Mouse (Mus musculus) liver, adult 2 months (tissue): ENCODE measurements around the gene Shox2. TPM values are rescaled to one million over a fixed set of nuclear protein-coding genes. Genes with fewer than 3 reads are reported as not detected.

ENCODE experiments used
- DNase-seq: peaks from one replicate; pipeline ENCODE4 v3.0.0-alpha.2; 2011; ENCODE audit warnings: low read depth, low spot score; ENCODE audit errors: extremely low read depth
- H3K27ac ChIP-seq: fragments of 200-500 bp; replicated peaks from 2 replicates; pipeline ENCODE4 v1.5.1; 2012; ENCODE audit warnings: low read depth, mild to moderate bottlenecking, control low read depth, inconsistent platforms, low read length; ENCODE audit not compliant: insufficient read depth
- H3K27me3 ChIP-seq: fragments of 200-500 bp; 2 replicates; pipeline ENCODE4 v1.6.1; 2012; ENCODE audit warnings: mild to moderate bottlenecking, moderate library complexity, low read length, inconsistent platforms; ENCODE audit not compliant: control insufficient read depth, insufficient read depth
- H3K36me3 ChIP-seq: fragments of 200-500 bp; 2 replicates; pipeline ENCODE4 v1.6.1; 2012; ENCODE audit warnings: low read length, inconsistent platforms; ENCODE audit not compliant: control insufficient read depth, insufficient read depth
- H3K4me1 ChIP-seq: fragments of 200-500 bp; 2 replicates; pipeline ENCODE4 v1.6.1; 2011; ENCODE audit warnings: low read length; ENCODE audit not compliant: control insufficient read depth, insufficient read depth
- H3K4me3 ChIP-seq: fragments of 200-500 bp; 2 replicates; pipeline ENCODE4 v1.5.1; 2011; ENCODE audit warnings: low read depth, mild to moderate bottlenecking, control low read depth, low read length, moderate library complexity; ENCODE audit not compliant: insufficient read depth
- H3K79me2 ChIP-seq: fragments of 200-500 bp; 2 replicates; pipeline ENCODE4 v1.6.1; 2012; ENCODE audit warnings: inconsistent platforms, mild to moderate bottlenecking, low read length, moderate library complexity; ENCODE audit not compliant: control insufficient read depth, insufficient read depth
- H3K9ac ChIP-seq: fragments of 200-500 bp; 2 replicates; pipeline ENCODE4 v1.6.1; 2012; ENCODE audit warnings: low read depth, mild to moderate bottlenecking, control low read depth, inconsistent platforms, low read length
- CTCF ChIP-seq: fragments of 200-500 bp; IDR thresholded peaks from 2 replicates; pipeline ENCODE4 v1.5.1; 2011; ENCODE audit warnings: low read depth, low read length, control low read depth
- POLR2A ChIP-seq: fragments of 200-500 bp; IDR thresholded peaks from 2 replicates; pipeline ENCODE4 v1.6.1; 2011; ENCODE audit warnings: low read length, control low read depth; ENCODE audit not compliant: insufficient read depth; ENCODE audit errors: extremely low read depth
- WGBS: fragments of 180-500 bp; shearing (Covaris S2); methylation state at CpG from one replicate; pipeline ENCODE4 v1.1.7; 2018; 5-methylcytosine and 5-hydroxymethylcytosine counted together
- polyA plus RNA-seq: library from polyadenylated mRNA; depleted of rRNA; stranded (reverse); fragments of >200 nt; gene quantifications from 2 replicates; pipeline ENCODE4 v1.2.3, GENCODE M21; 2012
- total RNA-seq: library from RNA; depleted of rRNA; stranded (reverse); fragments of >200 nt; gene quantifications from 2 replicates; pipeline ENCODE4 v1.2.3, GENCODE M21; 2014

Gene Shox2
- total and polyA plus RNA-seq, 2 experiments, result not detected

- Histone ChIP-seq H3K36me3 (no peaks in the 10 kb centered on the region), H3K79me2 (no peaks in the 10 kb centered on the region), H3K27me3 (peaks cover 42% of the 10 kb centered on the region), H3K27ac (no peak overlapping the region), H3K4me3 (no peak overlapping the region), H3K4me1 (no peaks in the 10 kb centered on the region), H3K9ac (no peak overlapping the region)
- TF ChIP-seq CTCF (no peak), POLR2A (no peak)
- DNase-seq, result no peak
- 13% methylated on average over 13 of the region's 13 CpGs for WGBS
These were observed 4.5 kb downstream of the Shox2 start for GRCm38 (mm10) chr3:66976889-66977615.

GRCm38 (mm10) chr3:66974501-66974900 lies 7.1 kb downstream of the Shox2 start:
- Histone ChIP-seq H3K79me2 (no peaks in the 10 kb centered on the region), H3K4me3 (no peak overlapping the region), H3K36me3 (no peaks in the 10 kb centered on the region), H3K9ac (no peak overlapping the region), H3K27ac (no peak overlapping the region), H3K27me3 (peaks cover 42% of the 10 kb centered on the region), H3K4me1 (no peaks in the 10 kb centered on the region)
- TF ChIP-seq POLR2A, result no peak
- no peak for TF ChIP-seq CTCF
- 32% methylated on average over 3 of the region's 3 CpGs for WGBS
- DNase-seq, result no peak

GRCm38 (mm10) chr3:66973391-66973943 lies 8.1 kb downstream of the Shox2 start:
- Histone ChIP-seq H3K9ac (no peak overlapping the region), H3K36me3 (no peaks in the 10 kb centered on the region), H3K4me3 (peak overlapping the region; percentile 55; the same call in 1 of the 2 replicates), H3K27ac (no peak overlapping the region), H3K27me3 (peaks cover 32% of the 10 kb centered on the region), H3K79me2 (no peaks in the 10 kb centered on the region), H3K4me1 (no peaks in the 10 kb centered on the region)
- TF ChIP-seq POLR2A, result no peak
- TF ChIP-seq CTCF, result no peak
- WGBS, result under 1% methylated on average over 58 of the region's 59 CpGs
- DNase-seq, result peak; percentile 41

- 14% methylated on average over 16 of the region's 16 CpGs for WGBS
- no peak for DNase-seq
- no peaks in the 10 kb centered on the region for H3K4me1 ChIP-seq
- TF ChIP-seq CTCF, result no peak
- TF ChIP-seq POLR2A, result no peak
- no peaks in the 10 kb centered on the region for H3K79me2 ChIP-seq
- H3K27ac ChIP-seq, result no peak overlapping the region
- H3K27me3 ChIP-seq, result peaks cover 29% of the 10 kb centered on the region
- H3K4me3 ChIP-seq, result no peak overlapping the region
- H3K9ac ChIP-seq, result no peak overlapping the region
- no peaks in the 10 kb centered on the region for H3K36me3 ChIP-seq
These were observed 9.2 kb downstream of the Shox2 start for GRCm38 (mm10) chr3:66972191-66972950.

GRCm38 (mm10) chr3:66970661-66971331 lies 10.8 kb downstream of the Shox2 start:
- Histone ChIP-seq H3K36me3 (no peaks in the 10 kb centered on the region), H3K27me3 (peaks cover 29% of the 10 kb centered on the region), H3K4me1 (no peaks in the 10 kb centered on the region), H3K27ac (no peak overlapping the region), H3K4me3 (no peak overlapping the region), H3K79me2 (no peaks in the 10 kb centered on the region), H3K9ac (no peak overlapping the region)
- 5% methylated on average over 29 of the region's 29 CpGs for WGBS
- DNase-seq, result no peak
- TF ChIP-seq POLR2A, result no peak
- TF ChIP-seq CTCF, result no peak
